Mouse (Mus musculus) intestine, embryonic 14.5 days (tissue): ENCODE results near the gene Snrpg. TPM values are rescaled to one million over a fixed set of nuclear protein-coding genes. Genes with fewer than 3 reads are reported as not detected.

ENCODE experiments used
- ATAC-seq: fragments of 200-750 bp; cut with Nextera tagmentation; replicated peaks from 2 replicates; pipeline ENCODE4 v1.8.0; 2017; ENCODE audit warnings: low read depth, moderate number of reproducible peaks, moderate TSS enrichment, moderate library complexity; ENCODE audit not compliant: low FRiP score, low TSS enrichment
- DNase-seq: peaks from one replicate; pipeline ENCODE4 v3.0.0-alpha.2; 2018; ENCODE audit warnings: low spot score
- H3K27ac ChIP-seq: fragments of 300-500 bp; sonication (generic); 2 replicates; pipeline ENCODE4 v1.5.1; 2014; ENCODE audit warnings: low read depth, mild to moderate bottlenecking, control low read depth
- H3K27me3 ChIP-seq: fragments of 300-500 bp; sonication (generic); replicated peaks from 2 replicates; pipeline ENCODE4 v1.6.1; 2014; ENCODE audit warnings: low read length, control low read depth; ENCODE audit not compliant: control insufficient read depth, insufficient read depth
- H3K36me3 ChIP-seq: fragments of 300-500 bp; sonication (generic); 2 replicates; pipeline ENCODE4 v1.6.1; 2014; ENCODE audit warnings: low read length, control low read depth; ENCODE audit not compliant: control insufficient read depth, insufficient read depth
- H3K4me1 ChIP-seq: fragments of 300-500 bp; sonication (generic); replicated peaks from 2 replicates; pipeline ENCODE4 v1.6.1; 2014; ENCODE audit warnings: low read length, control low read depth, mixed read lengths; ENCODE audit not compliant: control insufficient read depth, insufficient read depth
- H3K4me2 ChIP-seq: fragments of 300-500 bp; sonication (generic); 2 replicates; pipeline ENCODE4 v1.6.1; 2014; ENCODE audit warnings: low read length
- H3K4me3 ChIP-seq: fragments of 300-500 bp; sonication (generic); 2 replicates; pipeline ENCODE4 v1.5.1; 2014; ENCODE audit warnings: low read depth, low read length, control low read depth, mixed read lengths
- H3K9ac ChIP-seq: fragments of 300-500 bp; sonication (generic); 2 replicates; pipeline ENCODE4 v1.6.1; 2014; ENCODE audit warnings: mild to moderate bottlenecking, low read length
- H3K9me3 ChIP-seq: fragments of 300-500 bp; sonication (generic); 2 replicates; pipeline ENCODE4 v1.6.1; 2016; ENCODE audit warnings: low read length, control low read depth; ENCODE audit not compliant: control insufficient read depth
- WGBS: fragments of 180-500 bp; shearing (Covaris S2); extraction: QIAGEN DNeasy Blood & Tissue Kit; methylation state at CpG from one replicate; pipeline ENCODE4 v1.1.7; 2014; 5-methylcytosine and 5-hydroxymethylcytosine counted together
- polyA plus RNA-seq: library from polyadenylated mRNA; unstranded; fragments of >200 nt; fragmentation: Nextera tagmentation; extraction: Ambion mirVana; gene quantifications from 2 replicates; pipeline ENCODE4 v1.2.1, GENCODE M21; 2014

Snrpg gene
- polyA plus RNA-seq, 1 experiment from 2014 or later = 872 TPM

- H3K27me3 ChIP-seq = no peaks in the 10 kb centered on the region
- no peaks in the 10 kb centered on the region for H3K9me3 ChIP-seq
- H3K4me1 ChIP-seq = peaks cover 20% of the 10 kb centered on the region
- H3K4me2 ChIP-seq = peak within 1 kb of the TSS; percentile 89
- H3K36me3 ChIP-seq = peaks cover 19% of the 10 kb centered on the region
- H3K4me3 ChIP-seq = peak within 1 kb of the TSS; percentile 87
- ATAC-seq (peak; percentile 89), DNase-seq (peak; percentile 95)
- peak within 1 kb of the TSS; percentile 84 for H3K27ac ChIP-seq
- peak within 1 kb of the TSS; percentile 81 for H3K9ac ChIP-seq
- WGBS = under 1% methylated on average over 51 of the region's 51 CpGs
These were observed 25.6 kb downstream of the Snrpg start, which contains the start of gene Pcyox1 for GRCm38 (mm10) chr6:86396581-86397256. Gene Pcyox1 (minus strand): TSS chr6:86397154.

DNA sequence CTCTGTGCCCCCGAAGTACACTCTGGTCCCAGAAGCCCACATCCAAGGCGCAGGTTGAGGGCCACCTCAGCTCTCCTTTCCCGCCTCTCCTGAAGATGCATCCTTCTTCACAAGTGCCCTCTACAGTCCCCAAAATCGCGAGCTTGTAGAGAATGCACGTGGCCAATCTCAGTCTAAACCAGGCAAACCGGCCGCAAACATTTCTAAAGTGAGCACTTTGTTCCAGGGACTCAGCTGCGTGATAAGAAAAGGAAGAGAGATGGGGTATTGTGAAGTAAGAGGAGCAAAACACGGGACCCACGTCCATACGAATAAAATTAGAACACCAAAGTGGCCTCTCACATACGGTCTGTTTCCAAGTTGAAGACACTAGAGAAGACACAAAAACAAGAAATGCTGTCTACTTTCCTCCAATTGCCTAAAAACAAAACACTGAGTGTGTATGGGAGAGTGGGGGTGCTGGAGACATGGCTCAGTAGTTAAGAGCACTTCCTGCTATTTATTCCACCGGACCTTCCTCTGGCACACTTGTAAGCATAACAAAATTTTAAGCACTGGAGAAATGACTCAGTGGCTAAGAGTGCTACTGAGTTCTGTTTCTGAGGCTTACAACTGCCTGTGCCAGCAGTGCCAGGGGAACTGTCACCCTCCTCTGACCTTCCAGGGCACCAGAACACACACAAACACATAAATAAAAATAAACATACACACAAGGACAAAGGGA, 26.3 kb downstream of the Snrpg start:
- 5% methylated on average over 14 of the region's 14 CpGs for WGBS
- DNase-seq (no peak), ATAC-seq (no peak; the same call in 1 of the 2 replicates)
- Histone ChIP-seq H3K4me1 (peaks cover 20% of the 10 kb centered on the region), H3K9ac (peak overlapping the region; percentile 81), H3K36me3 (peaks cover 13% of the 10 kb centered on the region), H3K27ac (peak overlapping the region; percentile 84), H3K27me3 (no peaks in the 10 kb centered on the region), H3K9me3 (no peaks in the 10 kb centered on the region), H3K4me3 (peak overlapping the region; percentile 87), H3K4me2 (peak overlapping the region; percentile 89)

DNA sequence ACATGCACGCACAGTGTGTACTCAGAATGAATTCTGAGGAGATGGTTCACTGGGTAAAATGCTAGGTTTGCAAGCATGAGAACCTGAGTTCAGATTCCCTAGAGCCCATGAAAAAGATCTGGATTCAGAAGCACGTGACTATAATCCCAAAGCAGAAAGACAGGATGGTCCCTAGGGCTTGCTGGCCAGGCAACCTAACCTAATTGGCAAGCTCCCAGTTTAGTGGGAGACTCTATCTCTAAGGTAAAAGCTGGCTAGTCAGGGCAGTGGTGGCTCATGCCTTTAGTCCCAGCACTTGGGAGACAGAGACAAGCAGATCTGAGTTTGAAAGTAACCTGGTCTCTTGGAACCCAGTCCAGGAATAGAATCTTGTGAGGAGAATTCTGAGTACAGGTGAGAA, 27.9 kb downstream of the Snrpg start:
- peaks cover 5% of the 10 kb centered on the region for H3K36me3 ChIP-seq
- ATAC-seq = no peak
- H3K4me2 ChIP-seq = no peak overlapping the region
- no peak overlapping the region for H3K27ac ChIP-seq
- no peak overlapping the region for H3K9ac ChIP-seq
- no peaks in the 10 kb centered on the region for H3K27me3 ChIP-seq
- DNase-seq = no peak
- no peak overlapping the region for H3K4me3 ChIP-seq
- peaks cover 20% of the 10 kb centered on the region for H3K4me1 ChIP-seq
- H3K9me3 ChIP-seq = no peaks in the 10 kb centered on the region
- 71% methylated on average over 2 of the region's 2 CpGs for WGBS

DNA sequence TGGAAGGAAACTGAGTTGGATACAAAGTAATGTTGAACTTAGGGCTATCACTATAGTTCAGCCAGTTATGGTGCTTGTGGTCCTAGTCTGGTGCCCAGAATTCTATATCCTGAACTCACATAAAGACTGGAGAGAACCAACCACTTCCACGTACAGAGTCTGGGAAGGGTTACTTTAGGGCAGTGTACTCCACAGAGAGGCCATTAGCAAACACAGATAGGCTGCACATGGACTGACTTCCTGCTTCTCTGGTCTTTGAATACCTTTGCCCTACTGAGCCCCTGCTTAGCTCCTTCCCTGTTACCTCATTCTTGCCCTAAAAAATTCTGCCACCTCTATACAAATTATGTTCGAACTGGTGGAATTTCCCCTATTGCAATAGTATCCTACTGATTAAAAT, 28.9 kb downstream of the Snrpg start:
- Histone ChIP-seq H3K36me3 (no peaks in the 10 kb centered on the region), H3K9ac (no peak overlapping the region)
- 74% methylated on average over 2 of the region's 2 CpGs for WGBS

GRCm38 (mm10) chr6:86400972-86401371, 29.9 kb downstream of the Snrpg start:
- H3K36me3 ChIP-seq = no peaks in the 10 kb centered on the region
- ATAC-seq (0 out of 2 replicates have a peak, but pooled peaks have one; percentile 29), DNase-seq (peak; percentile 82)
- no peak overlapping the region for H3K27ac ChIP-seq
- 4% methylated on average over 9 of the region's 9 CpGs for WGBS
- H3K4me2 ChIP-seq = peak overlapping the region; percentile 44
- no peaks in the 10 kb centered on the region for H3K27me3 ChIP-seq
- no peak overlapping the region for H3K9ac ChIP-seq
- peak overlapping the region; percentile 21 for H3K4me3 ChIP-seq
- H3K4me1 ChIP-seq = peaks cover 9% of the 10 kb centered on the region
- no peaks in the 10 kb centered on the region for H3K9me3 ChIP-seq

More for the DNA sequence above, 28.9 kb downstream of the Snrpg start:
- no peak overlapping the region for H3K4me2 ChIP-seq
- no peaks in the 10 kb centered on the region for H3K9me3 ChIP-seq
- ATAC-seq (no peak), DNase-seq (no peak)
- H3K4me1 ChIP-seq = peaks cover 17% of the 10 kb centered on the region
- no peak overlapping the region for H3K4me3 ChIP-seq
- no peak overlapping the region for H3K27ac ChIP-seq
- no peaks in the 10 kb centered on the region for H3K27me3 ChIP-seq

DNA sequence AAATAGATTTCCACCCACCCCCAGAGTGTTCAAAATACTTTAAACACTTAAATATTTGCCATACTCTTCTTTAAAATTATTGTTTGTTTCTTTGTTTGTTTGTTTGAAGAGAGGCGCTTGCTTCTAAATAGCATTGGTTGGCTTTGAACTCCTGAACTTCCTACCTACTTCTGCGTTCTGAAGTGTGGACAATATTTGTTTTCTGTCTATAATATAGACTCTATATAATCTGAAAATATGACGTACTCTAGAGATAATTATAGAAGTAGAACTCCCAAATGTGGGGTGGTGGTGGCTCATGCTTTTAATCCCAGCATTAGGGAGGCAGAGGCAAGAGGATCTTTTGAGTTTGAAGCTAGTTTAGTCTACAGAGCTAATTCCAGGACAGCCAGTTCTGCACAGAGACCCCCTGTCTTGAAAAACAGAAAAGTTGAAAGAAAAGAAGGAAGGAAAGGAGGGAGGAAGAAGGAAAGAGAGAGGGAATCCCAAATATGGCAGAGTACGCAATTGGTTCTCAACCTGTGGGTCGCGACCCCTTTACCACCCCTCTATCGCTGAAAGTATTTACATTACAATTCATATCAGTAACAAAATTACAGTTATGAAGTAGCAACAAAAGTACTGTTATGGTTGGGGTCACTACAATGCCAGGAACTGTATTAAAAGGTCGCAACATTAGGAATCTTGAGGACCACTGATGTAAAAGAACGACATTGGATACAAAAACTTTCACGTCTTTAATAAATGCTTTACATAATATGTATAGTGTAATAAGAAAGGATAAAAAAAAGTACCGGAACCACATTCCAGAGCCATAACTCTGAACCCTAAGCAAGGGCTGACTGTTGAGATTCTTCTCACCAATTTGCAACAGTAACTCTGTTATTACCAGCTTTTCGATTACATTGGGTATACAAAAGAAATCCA, 31.8 kb downstream of the Snrpg start:
- no peaks in the 10 kb centered on the region for H3K27me3 ChIP-seq
- peaks cover 14% of the 10 kb centered on the region for H3K36me3 ChIP-seq
- DNase-seq (no peak), ATAC-seq (no peak)
- H3K4me2 ChIP-seq = peak overlapping the region; percentile 60
- WGBS = 34% methylated on average over 12 of the region's 12 CpGs
- peaks cover 12% of the 10 kb centered on the region for H3K4me1 ChIP-seq
- H3K4me3 ChIP-seq = peak overlapping the region; percentile 92
- no peaks in the 10 kb centered on the region for H3K9me3 ChIP-seq
- H3K9ac ChIP-seq = peak overlapping the region; percentile 49
- no peak overlapping the region for H3K27ac ChIP-seq

GRCm38 (mm10) chr6:86403728-86404099, 32.6 kb downstream of the Snrpg start:
- H3K36me3 ChIP-seq = peaks cover 18% of the 10 kb centered on the region
- peak overlapping the region; percentile 60 for H3K4me2 ChIP-seq
- peak; percentile 98 for DNase-seq
- peak; percentile 81 for ATAC-seq
- under 1% methylated on average over 15 of the region's 15 CpGs for WGBS
- peak overlapping the region; percentile 99 for H3K9ac ChIP-seq
- no peaks in the 10 kb centered on the region for H3K9me3 ChIP-seq
- no peaks in the 10 kb centered on the region for H3K27me3 ChIP-seq
- H3K4me1 ChIP-seq = peaks cover 12% of the 10 kb centered on the region
- peak overlapping the region; percentile 92 for H3K4me3 ChIP-seq
- H3K27ac ChIP-seq = peak overlapping the region; percentile 100; the same call in 1 of the 2 replicates
